In genomic region chr14:34823136-34823535, GRCm38 (mm10) we compare ENCODE assay signal across 8 mouse cellular contexts. TPM values are rescaled to one million over a fixed set of nuclear protein-coding genes. Genes with fewer than 3 reads are reported as not detected.
DNase-seq lines count a peak whose midpoint lies in the region; ATAC-seq and TF ChIP-seq lines count a peak whose summit lies in the region.

No protein-coding gene starts in this region.

- whole genome bisulfite sequencing in forebrain, embryonic 13.5 days = 2% methylated on average over 17 of the region's 17 CpGs
- WGBS in neural tube, embryonic 13.5 days = under 1% methylated on average over 17 of the region's 17 CpGs
- 6% methylated on average over 17 of the region's 17 CpGs for WGBS in thymus, adult 2 months

- TF ChIP-seq POLR2A in thymus, adult 2 months (IDR thresholded peaks at IDR 0.05; ENCODE audit: control insufficient read depth, extremely low read depth, insufficient read depth, low read length, poor library complexity) = no peak

- peak overlapping the region in 1 of 2 experiments; percentile 11; a peak in 1 of 4 replicates for H3K4me3 ChIP-seq in ES-E14 (ENCODE audit: insufficient read depth in 1 of 2, low read depth in 1 of 2, low read length in 2 of 2, poor library complexity in 1 of 2, severe bottlenecking in 1 of 2)
- peak overlapping the region; percentile 38 for H3K4me3 ChIP-seq in forebrain, embryonic 13.5 days
- peak overlapping the region; percentile 37 for H3K4me3 ChIP-seq in neural tube, embryonic 13.5 days
- no peak overlapping the region for H3K4me3 ChIP-seq in thymus, adult 2 months (ENCODE audit: control insufficient read depth, insufficient read depth, low read length)

- intact Hi-C loops in left cerebral cortex, postnatal 14 days (cut with DNase I) = loop anchor here (5.0 to 10.0 kb wide), 5 partner anchors 69 to 532 kb away; no protein-coding TSS in a partner anchor

- no peaks in the 10 kb centered on the region for H3K36me3 ChIP-seq in ES-E14 (ENCODE audit: control insufficient read depth, insufficient read depth, low read length, poor library complexity, severe bottlenecking)
- no peaks in the 10 kb centered on the region for H3K36me3 ChIP-seq in forebrain, embryonic 13.5 days (ENCODE audit: poor library complexity, severe bottlenecking)
- H3K36me3 ChIP-seq in neural tube, embryonic 13.5 days = no peaks in the 10 kb centered on the region
- no peaks in the 10 kb centered on the region for H3K36me3 ChIP-seq in thymus, adult 2 months (ENCODE audit: control insufficient read depth, insufficient read depth, low read length)

- no peak overlapping the region for H3K9ac ChIP-seq in ES-E14 (ENCODE audit: insufficient read depth, low read depth, low read length, poor library complexity, severe bottlenecking)
- H3K9ac ChIP-seq in forebrain, embryonic 13.5 days = peak overlapping the region; percentile 54
- H3K9ac ChIP-seq in neural tube, embryonic 13.5 days = peak overlapping the region; percentile 67

- H3K9me3 ChIP-seq in ES-E14 (ENCODE audit: control insufficient read depth, insufficient read depth, low read depth, low read length) = no peaks in the 10 kb centered on the region
- H3K9me3 ChIP-seq in forebrain, embryonic 13.5 days (replicated peaks) = no peaks in the 10 kb centered on the region
- H3K9me3 ChIP-seq in neural tube, embryonic 13.5 days = no peaks in the 10 kb centered on the region

- in situ Hi-C loops in ES-E14 (cut with MboI; ENCODE audit: low sequenced_read_pairs in 2 of 2, unreplicated experiment in 2 of 2) = no loop called here

- DNase-seq in ES-E14 (ENCODE audit: low read depth, low spot score) = no peak
- peak; percentile 86 for DNase-seq in brain, adult 2 months (ENCODE audit: low read depth, low spot score)
- DNase-seq in kidney, adult 18-20 months = peak; percentile 64
- DNase-seq in left cerebral cortex, postnatal 14 days (ENCODE audit: low spot score in 2 of 2) = peak; percentile 82 to 85
- DNase-seq in thymus, adult 2 months = no peak
- DNase-seq in spleen, postnatal 36 days (ENCODE audit: low spot score in 2 of 2) = no peak

- TF ChIP-seq CTCF in thymus, adult 2 months (IDR thresholded peaks at IDR 0.05; ENCODE audit: borderline replicate concordance, control insufficient read depth, extremely low read depth, insufficient read depth, low read length, poor library complexity) = no peak

- peaks cover 58% of the 10 kb centered on the region for H3K27me3 ChIP-seq in forebrain, embryonic 13.5 days
- H3K27me3 ChIP-seq in neural tube, embryonic 13.5 days = peaks cover 38% of the 10 kb centered on the region
- H3K27me3 ChIP-seq in thymus, adult 2 months (ENCODE audit: control insufficient read depth, insufficient read depth, low read length) = peaks cover 31% of the 10 kb centered on the region

- H3K27ac ChIP-seq in ES-E14 (ENCODE audit: insufficient read depth, low read depth, low read length, poor library complexity, severe bottlenecking) = no peak overlapping the region
- H3K27ac ChIP-seq in forebrain, embryonic 13.5 days = no peak overlapping the region
- H3K27ac ChIP-seq in neural tube, embryonic 13.5 days (replicated peaks) = no peak overlapping the region
- no peak overlapping the region for H3K27ac ChIP-seq in thymus, adult 2 months (ENCODE audit: control insufficient read depth, insufficient read depth, low read length)

- ATAC-seq in forebrain, embryonic 13.5 days = peak; percentile 44
- peak; percentile 42 for ATAC-seq in neural tube, embryonic 13.5 days (ENCODE audit: low read depth)

- H3K4me1 ChIP-seq in ES-E14 (ENCODE audit: control insufficient read depth in 2 of 2, insufficient read depth in 2 of 2, low read length in 2 of 2, poor library complexity in 1 of 2) = peaks cover 0 to 5% of the 10 kb centered on the region in 2 experiments; a peak in 1 of 4 replicates
- H3K4me1 ChIP-seq in forebrain, embryonic 13.5 days = peaks cover 44% of the 10 kb centered on the region
- peaks cover 56% of the 10 kb centered on the region for H3K4me1 ChIP-seq in neural tube, embryonic 13.5 days (replicated peaks)
- peaks cover 7% of the 10 kb centered on the region; the same call in 1 of the 2 replicates for H3K4me1 ChIP-seq in thymus, adult 2 months (replicated peaks; ENCODE audit: control insufficient read depth, insufficient read depth, low read length)

- H3K4me2 ChIP-seq in forebrain, embryonic 13.5 days = peak overlapping the region; percentile 63
- peak overlapping the region; percentile 83 for H3K4me2 ChIP-seq in neural tube, embryonic 13.5 days

TF ChIP-seq in ES-E14, 5 proteins besides CTCF, POLR2A, EP300 and RAD21:
- peak; percentile 57; the same call in 1 of the 2 replicates for TF ChIP-seq ZC3H11A (IDR thresholded peaks at IDR 0.05; ENCODE audit: borderline replicate concordance, low read depth, low read length)
- TF ChIP-seq ZNF384 (IDR thresholded peaks at IDR 0.05; ENCODE audit: low read depth, low read length) = no peak
- TF ChIP-seq HCFC1 (IDR thresholded peaks at IDR 0.05; ENCODE audit: borderline replicate concordance, insufficient read depth, low read length) = no peak
- no peak for TF ChIP-seq CHD2 (IDR thresholded peaks at IDR 0.05; ENCODE audit: low read depth, low read length)
- TF ChIP-seq MAFK (IDR thresholded peaks at IDR 0.05; ENCODE audit: insufficient read depth, low read depth, low read length) = no peak

RNA-seq across cellular contexts. Expression of gene Grid1, which starts 3.2 kb away (rescaled TPM):
- total RNA-seq in ES-E14 (2012; rRNA removed) = 0.26 and 0.54 TPM in 2 replicates
- 1.2 and 1.7 TPM in 2 replicates for polyA plus RNA-seq in forebrain, embryonic 13.5 days (2015; fragmentation: Nextera tagmentation; extraction: Ambion mirVana)
- 10 to 100 TPM; 44.9 to 47.4 TPM for total RNA-seq in left cerebral cortex, postnatal 14 days (2021)
- polyA plus RNA-seq in neural tube, embryonic 13.5 days (2015; fragmentation: Nextera tagmentation; extraction: Ambion mirVana) = 4.2 and 5.2 TPM in 2 replicates
- polyA plus RNA-seq in thymus, adult 2 months (2012; rRNA removed) = 0.19 and 0.26 TPM in 2 replicates

Comparison
In these comparisons a context has a peak if more than half of its experiments do, and no peak if none do; other contexts are left out.
1. DNase-seq: peak in brain, adult 2 months (single experiment), kidney, adult 18-20 months (single experiment) and left cerebral cortex, postnatal 14 days (2 of 2); none in ES-E14 (single experiment), thymus, adult 2 months (single experiment) and spleen, postnatal 36 days (0 of 2).